Mouse (Mus musculus) thymus, adult 2 months (tissue): ENCODE data around the gene Smim11. TPM values are rescaled to one million over a fixed set of nuclear protein-coding genes. Genes with fewer than 3 reads are reported as not detected.

Experiments
- DNase-seq: peaks from one replicate; pipeline ENCODE4 v3.0.0; 2021
- H3K27ac ChIP-seq: fragments of 200-500 bp; 2 replicates; pipeline ENCODE4 v1.5.1; 2012; ENCODE audit warnings: low read length, control low read depth; ENCODE audit not compliant: control insufficient read depth, insufficient read depth
- H3K27me3 ChIP-seq: fragments of 200-500 bp; 2 replicates; pipeline ENCODE4 v1.6.1; 2012; ENCODE audit warnings: mild to moderate bottlenecking, low read length, moderate library complexity, mixed read lengths; ENCODE audit not compliant: control insufficient read depth, insufficient read depth
- H3K36me3 ChIP-seq: fragments of 200-500 bp; 2 replicates; pipeline ENCODE4 v1.6.1; 2012; ENCODE audit warnings: mild to moderate bottlenecking, low read length, moderate library complexity; ENCODE audit not compliant: control insufficient read depth, insufficient read depth
- H3K4me1 ChIP-seq: fragments of 200-500 bp; replicated peaks from 2 replicates; pipeline ENCODE4 v1.6.1; 2012; ENCODE audit warnings: low read length; ENCODE audit not compliant: control insufficient read depth, insufficient read depth
- H3K4me3 ChIP-seq: fragments of 200-500 bp; 2 replicates; pipeline ENCODE4 v1.5.1; 2012; ENCODE audit warnings: mild to moderate bottlenecking, low read length, control low read depth, moderate library complexity; ENCODE audit not compliant: control insufficient read depth, insufficient read depth
- CTCF ChIP-seq: fragments of 200-500 bp; IDR thresholded peaks from 2 replicates; pipeline ENCODE4 v1.5.1; 2012; ENCODE audit warnings: mild to moderate bottlenecking, control low read depth, low read length, moderate library complexity, borderline replicate concordance; ENCODE audit not compliant: control insufficient read depth, poor library complexity, insufficient read depth; ENCODE audit errors: extremely low read depth
- POLR2A ChIP-seq: fragments of 200-500 bp; IDR thresholded peaks from 2 replicates; pipeline ENCODE4 v1.6.1; 2012; ENCODE audit warnings: mild to moderate bottlenecking, low read length, control low read depth, moderate library complexity; ENCODE audit not compliant: control insufficient read depth, poor library complexity, insufficient read depth; ENCODE audit errors: extremely low read depth
- WGBS: fragments of 180-500 bp; shearing (Covaris S2); methylation state at CpG from one replicate; pipeline ENCODE4 v1.1.7; 2018; 5-methylcytosine and 5-hydroxymethylcytosine counted together
- polyA plus RNA-seq: library from polyadenylated mRNA; depleted of rRNA; stranded (reverse); fragments of >200 nt; gene quantifications from 2 replicates; pipeline ENCODE4 v1.2.3, GENCODE M21; 2012; rRNA removed

The Smim11 gene
- polyA plus RNA-seq: 28.9 and 34.6 TPM in 2 replicates

DNA sequence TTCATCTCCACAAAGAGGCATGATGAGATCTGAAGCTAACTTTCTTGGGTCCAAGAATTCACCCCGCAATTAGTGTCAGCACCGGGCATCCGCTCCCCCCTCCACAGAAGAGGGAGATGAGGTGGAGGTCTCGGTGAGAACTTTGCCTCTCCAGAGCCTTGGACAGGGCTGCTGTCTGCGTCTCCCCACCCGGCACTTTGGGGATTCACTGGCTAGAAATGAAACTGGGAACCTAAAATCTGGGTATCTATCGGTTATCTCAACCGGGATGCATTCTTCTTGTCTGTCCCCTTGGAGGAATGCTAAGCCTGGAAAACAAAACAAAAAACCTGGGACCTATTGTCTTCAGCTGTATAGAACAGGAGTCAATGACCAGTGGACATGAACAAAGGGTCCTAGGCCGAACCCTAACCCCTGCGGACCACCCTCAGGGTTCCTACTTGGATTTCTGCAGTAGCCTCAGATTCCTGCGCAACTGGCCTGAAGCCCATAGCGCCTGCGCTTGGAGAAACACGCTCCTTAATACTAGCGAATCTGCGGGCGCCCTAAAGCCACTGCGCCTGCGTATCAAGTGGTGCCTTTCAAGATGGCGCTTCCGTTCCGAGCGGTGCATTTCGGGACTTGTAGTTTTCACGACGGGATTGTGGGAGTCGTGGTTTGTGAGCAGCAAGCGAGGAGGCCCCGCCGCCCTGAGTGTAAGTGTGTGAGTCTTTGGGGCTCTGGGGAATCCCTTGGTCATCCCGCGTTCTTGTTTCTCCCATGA lies at the start of gene Smim11:
Gene Smim11, plus strand, starts transcription at position 638 of the 763 bp plus-strand sequence.
- Histone ChIP-seq H3K27ac (no peak within 1 kb of the TSS), H3K36me3 (no peaks in the 10 kb centered on the region), H3K4me3 (peak within 1 kb of the TSS; percentile 80), H3K4me1 (peaks cover 15% of the 10 kb centered on the region), H3K27me3 (no peaks in the 10 kb centered on the region)
- no peak for TF ChIP-seq CTCF
- peak; percentile 61; the same call in 1 of the 2 replicates for TF ChIP-seq POLR2A
- DNase-seq: peak; percentile 94
- WGBS: 11% methylated on average over 32 of the region's 32 CpGs

DNA sequence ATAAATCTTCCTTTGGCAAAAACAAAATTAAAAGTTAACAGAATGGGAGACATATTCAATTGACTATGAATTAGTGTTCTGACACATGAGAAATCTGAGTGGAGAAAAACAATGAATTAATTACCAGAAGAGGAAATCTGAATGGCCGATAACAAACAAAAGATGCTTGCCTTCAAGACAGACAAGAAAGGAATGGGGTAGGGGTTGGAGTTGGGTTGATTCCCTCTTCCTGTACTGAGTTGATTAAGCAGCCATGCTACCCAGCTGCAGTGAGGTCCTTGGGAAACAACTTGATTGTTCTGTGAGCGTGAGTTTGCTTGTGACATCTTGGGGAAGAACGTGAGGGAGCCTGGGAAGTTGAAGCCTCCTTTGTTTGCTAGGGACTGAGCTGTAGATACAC lies 46.8 kb upstream of the Smim11 start:
- no peak for TF ChIP-seq CTCF
- no peak for TF ChIP-seq POLR2A
- Histone ChIP-seq H3K27ac (no peak overlapping the region), H3K4me3 (no peak overlapping the region), H3K27me3 (no peaks in the 10 kb centered on the region), H3K36me3 (no peaks in the 10 kb centered on the region), H3K4me1 (no peaks in the 10 kb centered on the region)
- 92% methylated on average over 3 of the region's 3 CpGs for WGBS
- DNase-seq: no peak

DNA sequence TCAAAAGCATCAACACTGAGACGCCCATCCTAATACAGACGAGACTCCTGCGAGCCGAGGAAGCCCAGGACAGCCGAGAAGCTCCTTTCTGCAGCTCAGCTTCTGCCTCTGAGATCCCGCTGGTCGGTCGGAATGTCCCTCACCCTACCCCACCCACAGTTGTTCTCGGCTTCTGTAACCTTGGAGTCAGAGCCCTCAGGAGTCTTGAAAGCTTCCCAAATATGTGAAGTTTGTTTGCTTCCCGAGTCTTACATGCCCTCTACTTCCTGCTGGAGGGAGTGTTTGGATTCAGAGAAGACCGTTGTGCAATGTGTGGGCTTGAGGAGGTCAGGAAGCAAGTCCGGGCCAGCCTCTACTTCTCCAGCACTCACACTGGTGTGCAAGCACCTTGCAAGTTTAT lies 33.2 kb upstream of the Smim11 start:
- no peaks in the 10 kb centered on the region for H3K4me1 ChIP-seq
- TF ChIP-seq CTCF (no peak), POLR2A (no peak)
- no peak overlapping the region for H3K4me3 ChIP-seq
- no peak for DNase-seq
- 76% methylated on average over 12 of the region's 12 CpGs for WGBS
- H3K27me3 ChIP-seq: no peaks in the 10 kb centered on the region
- no peak overlapping the region for H3K27ac ChIP-seq
- H3K36me3 ChIP-seq: no peaks in the 10 kb centered on the region

DNA sequence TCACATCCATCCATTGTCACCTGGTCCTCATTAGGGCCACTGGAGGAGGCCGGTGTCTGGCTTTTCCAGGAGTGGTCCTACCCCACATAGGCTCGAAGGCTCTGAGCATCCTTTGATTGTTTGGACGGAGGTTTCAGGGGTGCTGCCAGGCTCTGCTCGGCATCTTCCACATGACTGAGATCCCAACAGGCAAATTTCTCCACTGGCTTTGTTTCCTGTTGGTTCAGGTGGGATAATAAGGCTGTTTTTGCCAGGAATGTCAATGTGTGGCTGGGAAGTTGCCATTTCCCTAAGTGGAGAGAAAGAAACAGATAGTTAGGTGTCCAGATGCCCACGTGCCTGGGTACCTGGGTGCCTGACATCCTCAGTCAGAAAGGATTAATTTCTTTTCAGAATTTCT lies 26.6 kb upstream of the Smim11 start:
- no peaks in the 10 kb centered on the region for H3K4me1 ChIP-seq
- H3K27ac ChIP-seq: no peak overlapping the region
- H3K4me3 ChIP-seq: no peak overlapping the region
- no peak for DNase-seq
- WGBS: 90% methylated on average over 5 of the region's 5 CpGs
- no peak for TF ChIP-seq CTCF
- H3K36me3 ChIP-seq: no peaks in the 10 kb centered on the region
- no peaks in the 10 kb centered on the region for H3K27me3 ChIP-seq

DNA sequence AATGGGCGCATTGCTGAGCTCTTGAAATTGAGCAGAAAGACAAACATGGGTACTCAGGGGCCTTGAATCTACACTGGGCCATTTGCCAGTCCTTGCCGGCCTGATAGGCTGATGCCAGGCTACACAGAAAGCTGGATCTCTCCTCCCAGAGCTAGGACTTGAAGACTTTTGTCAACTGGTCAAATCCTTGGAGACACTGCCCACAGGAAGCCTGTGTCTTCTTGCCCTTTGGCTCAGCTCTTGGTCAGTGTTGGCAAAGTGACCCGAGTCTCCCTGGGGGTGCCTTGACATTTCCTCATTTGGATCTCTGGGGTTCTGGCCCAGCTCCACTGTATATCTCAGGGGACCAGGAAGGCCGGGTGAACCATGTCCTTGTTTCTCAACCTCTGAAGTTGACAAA lies 25.6 kb upstream of the Smim11 start:
- no peak for DNase-seq
- 95% methylated on average over 4 of the region's 4 CpGs for WGBS
- Histone ChIP-seq H3K36me3 (no peaks in the 10 kb centered on the region), H3K27me3 (no peaks in the 10 kb centered on the region), H3K4me3 (no peak overlapping the region), H3K4me1 (no peaks in the 10 kb centered on the region), H3K27ac (no peak overlapping the region)
- TF ChIP-seq CTCF: no peak
- TF ChIP-seq POLR2A: no peak

DNA sequence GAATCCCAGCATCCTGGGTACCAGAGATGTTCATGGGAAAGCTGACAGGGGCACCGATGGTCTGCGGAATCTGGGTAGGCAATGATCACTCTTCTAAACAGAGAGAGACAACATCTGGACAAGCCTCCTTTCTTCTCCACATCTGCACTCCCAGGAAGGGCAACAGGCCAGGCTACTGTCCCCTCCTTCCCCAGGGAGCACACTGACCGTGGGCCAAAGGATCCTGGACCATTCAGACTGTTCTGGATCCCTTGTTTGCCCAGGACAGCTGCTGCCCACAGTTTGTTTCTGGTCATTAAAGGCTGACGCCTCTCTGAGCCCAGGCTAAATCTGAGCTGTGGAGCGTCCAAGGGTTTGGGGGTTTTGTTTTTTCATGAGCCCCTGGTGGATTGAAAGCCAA lies 18.4 kb upstream of the Smim11 start:
- no peak overlapping the region for H3K27ac ChIP-seq
- H3K4me1 ChIP-seq: no peaks in the 10 kb centered on the region
- no peaks in the 10 kb centered on the region for H3K27me3 ChIP-seq
- no peak overlapping the region for H3K4me3 ChIP-seq
- 90% methylated on average over 5 of the region's 5 CpGs for WGBS
- TF ChIP-seq CTCF: no peak
- no peak for TF ChIP-seq POLR2A
- no peaks in the 10 kb centered on the region for H3K36me3 ChIP-seq
- DNase-seq: no peak

DNA sequence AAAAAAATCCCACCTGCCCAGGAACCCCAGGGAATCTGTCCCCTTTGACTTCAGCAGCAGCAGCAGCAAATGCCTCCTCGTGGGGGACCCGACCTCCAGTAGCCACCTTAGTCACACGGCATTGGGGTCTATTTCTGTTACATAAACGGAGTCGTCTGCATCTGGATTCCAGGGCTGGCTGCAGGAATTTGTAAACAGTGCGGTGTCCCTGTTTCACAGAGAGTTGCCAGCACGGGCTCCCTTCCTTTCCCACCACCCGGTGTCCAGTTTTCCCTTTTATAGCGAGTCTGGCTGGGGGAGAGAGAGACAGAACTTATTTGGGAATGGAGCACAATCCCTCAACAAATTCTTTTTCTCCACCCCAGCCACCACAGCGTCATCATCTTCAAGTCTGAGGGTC lies 16.0 kb upstream of the Smim11 start:
- 44% methylated on average over 10 of the region's 10 CpGs for WGBS
- DNase-seq: no peak
- no peaks in the 10 kb centered on the region for H3K36me3 ChIP-seq
- TF ChIP-seq POLR2A: no peak
- no peak for TF ChIP-seq CTCF
- H3K27ac ChIP-seq: no peak overlapping the region
- H3K27me3 ChIP-seq: no peaks in the 10 kb centered on the region
- no peaks in the 10 kb centered on the region for H3K4me1 ChIP-seq
- H3K4me3 ChIP-seq: no peak overlapping the region
